Mouse (Mus musculus) lung, embryonic 14.5 days (tissue): ENCODE measurements around the gene Fgfr2. TPM values are rescaled to one million over a fixed set of nuclear protein-coding genes. Genes with fewer than 3 reads are reported as not detected.

Source experiments
- ATAC-seq: fragments of 200-750 bp; cut with Nextera tagmentation; 2 replicates; pipeline ENCODE4 v1.8.0; 2017; ENCODE audit warnings: mild to moderate bottlenecking, moderate TSS enrichment, moderate library complexity; ENCODE audit not compliant: insufficient read depth
- DNase-seq: peaks from one replicate; pipeline ENCODE4 v3.0.0-alpha.2; 2015
- H3K27ac ChIP-seq: fragments of 300-500 bp; sonication (generic); 2 replicates; pipeline ENCODE4 v1.5.1; 2014; ENCODE audit warnings: low read depth, mild to moderate bottlenecking, moderate library complexity
- H3K27me3 ChIP-seq: fragments of 300-500 bp; sonication (generic); 2 replicates; pipeline ENCODE4 v1.6.1; 2014; ENCODE audit warnings: low read length, control low read depth; ENCODE audit not compliant: insufficient read depth
- H3K36me3 ChIP-seq: fragments of 300-500 bp; sonication (generic); 2 replicates; pipeline ENCODE4 v1.6.1; 2014; ENCODE audit warnings: control low read depth; ENCODE audit not compliant: insufficient read depth
- H3K4me1 ChIP-seq: fragments of 300-500 bp; sonication (generic); 2 replicates; pipeline ENCODE4 v1.6.1; 2014; ENCODE audit warnings: antibody characterized with exemption, control low read depth; ENCODE audit not compliant: insufficient read depth
- H3K4me2 ChIP-seq: fragments of 300-500 bp; sonication (generic); 2 replicates; pipeline ENCODE4 v1.6.1; 2014; ENCODE audit warnings: mild to moderate bottlenecking
- H3K4me3 ChIP-seq: fragments of 300-500 bp; sonication (generic); 2 replicates; pipeline ENCODE4 v1.5.1; 2014; ENCODE audit warnings: low read depth, low read length
- H3K9ac ChIP-seq: fragments of 300-500 bp; sonication (generic); 2 replicates; pipeline ENCODE4 v1.6.1; 2014
- H3K9me3 ChIP-seq: fragments of 300-500 bp; sonication (generic); 2 replicates; pipeline ENCODE4 v1.6.1; 2016; ENCODE audit warnings: low read depth, low read length, control low read depth
- CTCF ChIP-seq: IDR thresholded peaks from 2 replicates; pipeline ENCODE4 v1.5.1; 2016; ENCODE audit warnings: antibody characterized with exemption, low read depth
- WGBS: fragments of 180-500 bp; shearing (Covaris S2); extraction: QIAGEN DNeasy Blood & Tissue Kit; methylation state at CpG from one replicate; pipeline ENCODE4 v1.1.7; 2014; 5-methylcytosine and 5-hydroxymethylcytosine counted together
- polyA plus RNA-seq: library from polyadenylated mRNA; unstranded; fragments of >200 nt; fragmentation: Nextera tagmentation; extraction: Ambion mirVana; gene quantifications from 2 replicates; pipeline ENCODE4 v1.2.1, GENCODE M21; 2014

Fgfr2 gene
- polyA plus RNA-seq, 1 experiment from 2014 or later = 179 TPM

DNA sequence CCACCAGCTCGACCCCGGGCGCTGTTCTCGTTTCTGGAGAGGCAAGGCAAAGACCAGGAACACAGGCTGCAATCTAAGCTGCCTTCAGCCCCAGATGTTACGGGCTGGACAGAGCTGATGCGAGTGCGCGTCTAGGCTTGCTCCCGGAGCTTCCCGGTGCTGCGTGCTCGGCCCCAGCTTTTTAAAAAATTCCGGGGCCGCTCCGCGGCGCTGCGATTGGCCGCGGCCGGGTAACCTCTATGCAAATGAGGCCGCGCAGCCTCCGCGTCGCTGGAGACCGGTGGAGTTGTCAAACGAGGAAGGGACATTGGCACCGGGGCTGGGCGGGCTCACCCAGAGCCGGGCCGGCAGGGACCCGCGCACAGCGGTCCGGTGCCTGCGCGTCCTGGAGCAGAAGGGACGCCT, 1569.4 kb downstream of the Fgfr2 start:
- Histone ChIP-seq H3K36me3 (no peaks in the 10 kb centered on the region), H3K27me3 (peaks cover 100% of the 10 kb centered on the region), H3K27ac (no peak overlapping the region), H3K4me1 (no peaks in the 10 kb centered on the region), H3K4me3 (peak overlapping the region; percentile 32), H3K9me3 (no peaks in the 10 kb centered on the region), H3K9ac (no peak overlapping the region), H3K4me2 (peak overlapping the region; percentile 59)
- no peak for TF ChIP-seq CTCF
- ATAC-seq (peak; percentile 63; the same call in 1 of the 2 replicates), DNase-seq (peak; percentile 52)
- 1% methylated on average over 38 of the region's 39 CpGs for WGBS

DNA sequence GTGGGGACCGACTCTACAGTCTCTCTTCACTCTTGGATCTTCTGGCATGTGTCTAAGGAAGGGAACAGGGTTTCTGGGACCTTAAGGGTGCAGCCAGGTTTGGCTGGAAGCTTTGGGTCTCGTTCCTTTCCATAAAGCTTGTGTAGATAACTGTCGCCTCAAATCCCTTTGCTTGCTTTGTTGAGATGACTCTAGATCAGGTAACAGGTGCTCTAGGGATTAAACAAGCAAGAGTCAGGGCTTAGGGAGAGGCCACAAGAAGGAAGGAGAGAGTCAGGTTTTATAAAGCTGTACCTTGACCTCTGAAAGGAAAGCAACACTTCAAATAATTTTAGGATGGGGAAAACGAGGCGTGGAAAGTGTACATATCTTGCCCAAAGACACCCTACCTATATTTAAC, 1570.4 kb downstream of the Fgfr2 start:
- TF ChIP-seq CTCF = no peak
- 3% methylated on average over 5 of the region's 5 CpGs for WGBS

DNA sequence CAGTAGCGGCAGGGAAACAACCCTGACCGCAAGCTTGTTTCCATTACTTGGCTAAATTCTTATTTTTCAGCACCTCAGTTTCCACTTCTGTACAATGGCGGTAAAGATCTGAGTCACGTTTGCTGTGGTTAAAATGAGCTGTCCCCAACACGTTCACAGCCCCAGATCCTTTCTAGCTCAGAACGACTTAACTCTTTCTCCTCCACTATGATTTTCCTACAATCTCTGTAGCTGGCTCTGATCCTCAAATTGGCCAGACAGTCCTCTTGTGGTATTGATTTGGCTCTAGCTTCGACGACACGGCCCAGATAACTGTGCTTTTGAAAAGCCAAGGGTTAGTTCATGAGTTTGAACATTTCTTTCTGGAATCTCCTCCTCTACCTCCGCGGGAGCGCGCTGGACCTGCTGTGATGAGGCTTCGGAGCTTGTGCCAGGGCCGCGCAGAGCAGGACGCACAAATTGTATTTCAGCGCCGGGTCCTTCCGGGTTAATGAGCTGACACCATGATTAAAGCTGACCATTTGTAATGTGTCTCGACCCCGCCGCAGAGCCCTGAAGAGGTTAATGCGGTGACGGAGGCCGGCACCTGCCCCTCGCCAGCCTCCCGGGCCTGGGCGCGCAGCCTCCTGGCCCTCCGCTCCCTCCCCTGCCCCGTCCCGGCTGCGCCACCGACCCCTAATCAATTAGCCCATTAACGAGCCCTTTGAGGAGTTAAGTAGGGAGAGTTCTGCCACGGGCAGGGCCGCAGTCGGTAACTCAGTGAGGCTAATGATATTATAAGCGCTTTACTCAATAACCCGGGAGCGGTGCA, 1571.0 kb downstream of the Fgfr2 start:
- no peak for DNase-seq

More for the DNA sequence above, 1570.4 kb downstream of the Fgfr2 start:
- no peak overlapping the region for H3K27ac ChIP-seq
- no peaks in the 10 kb centered on the region for H3K4me1 ChIP-seq
- DNase-seq (no peak), ATAC-seq (no peak)
- peaks cover 100% of the 10 kb centered on the region for H3K27me3 ChIP-seq
- H3K4me3 ChIP-seq = no peak overlapping the region
- no peak overlapping the region for H3K4me2 ChIP-seq
- H3K9ac ChIP-seq = no peak overlapping the region
- no peaks in the 10 kb centered on the region for H3K36me3 ChIP-seq
- no peaks in the 10 kb centered on the region for H3K9me3 ChIP-seq

DNA sequence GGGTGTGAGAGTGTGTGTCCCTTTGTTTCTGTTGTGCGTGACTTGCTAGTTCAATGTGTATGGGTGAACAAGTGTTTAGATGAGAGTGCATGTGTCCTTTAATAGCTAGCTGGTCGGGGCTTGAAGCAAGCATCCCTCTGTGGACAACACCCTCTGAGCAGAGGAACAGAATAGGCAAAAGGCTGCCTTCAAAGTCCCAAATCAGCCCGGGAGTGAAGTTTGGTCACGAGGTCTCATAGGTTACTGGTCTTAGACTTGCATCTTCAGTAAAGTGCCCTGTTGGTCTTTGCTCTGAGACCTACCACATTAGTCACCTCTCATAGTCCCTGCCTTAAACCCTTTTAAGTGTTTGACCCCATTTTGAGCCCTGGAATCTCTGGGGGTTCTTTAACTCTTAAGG, 1571.7 kb downstream of the Fgfr2 start:
- H3K4me1 ChIP-seq = no peaks in the 10 kb centered on the region
- peaks cover 100% of the 10 kb centered on the region for H3K27me3 ChIP-seq
- no peak overlapping the region for H3K27ac ChIP-seq
- H3K4me2 ChIP-seq = no peak overlapping the region
- H3K9ac ChIP-seq = no peak overlapping the region
- H3K4me3 ChIP-seq = no peak overlapping the region
- DNase-seq = no peak
- no peaks in the 10 kb centered on the region for H3K9me3 ChIP-seq
- no peak for TF ChIP-seq CTCF
- no peak for ATAC-seq
- 2% methylated on average over 4 of the region's 4 CpGs for WGBS
- H3K36me3 ChIP-seq = no peaks in the 10 kb centered on the region

More for the DNA sequence above, 1571.0 kb downstream of the Fgfr2 start:
- TF ChIP-seq CTCF = no peak
- no peaks in the 10 kb centered on the region for H3K9me3 ChIP-seq
- H3K4me3 ChIP-seq = no peak overlapping the region
- no peak overlapping the region for H3K9ac ChIP-seq
- H3K4me2 ChIP-seq = no peak overlapping the region
- ATAC-seq = no peak
- H3K27me3 ChIP-seq = peaks cover 100% of the 10 kb centered on the region
- WGBS = under 1% methylated on average over 42 of the region's 42 CpGs
- H3K4me1 ChIP-seq = no peaks in the 10 kb centered on the region
- H3K27ac ChIP-seq = no peak overlapping the region
- H3K36me3 ChIP-seq = no peaks in the 10 kb centered on the region

DNA sequence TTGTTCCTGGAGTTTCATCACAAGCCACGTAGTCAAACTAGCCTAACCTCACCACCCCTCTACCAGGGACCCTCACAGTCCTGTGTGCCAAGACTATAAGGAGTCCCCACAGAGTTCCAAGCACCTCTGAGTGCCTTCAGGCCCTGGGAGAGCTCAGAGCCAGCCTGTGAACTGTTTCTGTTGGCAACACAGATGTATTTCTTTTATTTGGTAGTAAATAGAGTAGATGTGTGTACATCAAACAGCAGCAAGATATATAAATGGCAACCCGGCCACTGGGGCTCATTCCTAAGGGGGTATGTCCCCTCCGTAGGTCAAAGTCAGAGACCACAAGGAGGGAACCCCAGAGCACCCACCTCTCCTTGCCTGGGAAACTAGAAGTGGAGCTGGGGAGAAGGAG, 1574.7 kb downstream of the Fgfr2 start, which contains the start of gene Hmx2:
Gene Hmx2, plus strand, starts transcription at position 301 of the 400 bp plus-strand sequence.
- DNase-seq (no peak), ATAC-seq (no peak)
- no peak within 1 kb of the TSS for H3K9ac ChIP-seq
- no peak within 1 kb of the TSS for H3K4me2 ChIP-seq
- H3K4me3 ChIP-seq = no peak within 1 kb of the TSS
- no peaks in the 10 kb centered on the region for H3K36me3 ChIP-seq
- peaks cover 100% of the 10 kb centered on the region for H3K27me3 ChIP-seq
- no peak within 1 kb of the TSS for H3K27ac ChIP-seq
- no peaks in the 10 kb centered on the region for H3K9me3 ChIP-seq
- no peak for TF ChIP-seq CTCF
- no peaks in the 10 kb centered on the region for H3K4me1 ChIP-seq
- WGBS = 5% methylated on average over 3 of the region's 3 CpGs

DNA sequence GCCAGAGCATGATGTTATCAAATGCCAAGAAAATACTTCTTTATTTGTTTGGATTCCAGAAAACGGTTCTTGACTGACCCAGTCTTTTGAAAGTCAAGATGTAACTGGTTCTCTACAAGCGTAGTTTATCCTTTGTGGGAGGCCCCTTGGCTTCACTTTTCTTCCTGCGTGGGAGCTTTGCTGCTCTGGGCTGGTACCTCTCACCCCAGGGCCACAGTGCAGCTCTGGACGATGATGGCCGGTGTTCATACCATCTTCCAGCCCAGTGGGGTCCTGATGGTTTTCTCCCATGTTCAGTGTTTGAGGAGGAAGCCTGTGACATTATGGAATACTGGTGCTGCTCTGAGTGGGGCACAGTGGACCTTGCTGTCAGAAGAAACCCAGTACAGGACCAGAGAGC, 1575.7 kb downstream of the Fgfr2 start:
- ATAC-seq (no peak), DNase-seq (no peak)
- no peaks in the 10 kb centered on the region for H3K9me3 ChIP-seq
- no peak overlapping the region for H3K27ac ChIP-seq
- H3K4me3 ChIP-seq = no peak overlapping the region
- 3% methylated on average over 5 of the region's 5 CpGs for WGBS
- no peak for TF ChIP-seq CTCF
- H3K36me3 ChIP-seq = no peaks in the 10 kb centered on the region
- H3K4me2 ChIP-seq = no peak overlapping the region
- 0 out of 2 replicates have a peak, but pooled peaks cover 3% of the 10 kb centered on the region for H3K4me1 ChIP-seq
- no peak overlapping the region for H3K9ac ChIP-seq
- H3K27me3 ChIP-seq = peaks cover 100% of the 10 kb centered on the region

DNA sequence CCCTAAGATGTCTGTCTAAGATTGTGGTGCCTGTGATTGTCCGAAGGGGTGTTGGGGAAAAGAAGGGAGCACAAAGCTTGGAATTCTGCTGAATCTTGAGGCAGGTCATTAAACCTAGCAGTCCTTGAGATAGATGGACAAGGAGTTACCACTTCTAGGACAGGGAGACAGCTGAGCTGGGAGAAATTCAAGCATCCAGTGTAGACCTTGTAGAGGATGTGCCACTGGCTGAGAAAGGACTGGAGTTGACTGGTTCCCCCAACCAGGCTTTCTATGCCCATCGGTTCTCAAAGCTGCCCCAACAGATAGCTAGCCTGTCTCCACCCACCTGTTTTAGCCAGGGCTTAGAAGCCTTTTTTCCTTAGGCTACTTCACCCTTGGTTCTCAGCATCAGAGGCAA, 1576.7 kb downstream of the Fgfr2 start:
- no peaks in the 10 kb centered on the region for H3K9me3 ChIP-seq
- DNase-seq = no peak
- no peak overlapping the region for H3K4me2 ChIP-seq
- H3K4me1 ChIP-seq = peaks cover 7% of the 10 kb centered on the region; the same call in 1 of the 2 replicates
- H3K27me3 ChIP-seq = peaks cover 100% of the 10 kb centered on the region
- H3K36me3 ChIP-seq = no peaks in the 10 kb centered on the region
- H3K9ac ChIP-seq = no peak overlapping the region
- no peak for ATAC-seq
- TF ChIP-seq CTCF = no peak
- no peak overlapping the region for H3K4me3 ChIP-seq
- WGBS = 8% methylated on average over 2 of the region's 2 CpGs
- no peak overlapping the region for H3K27ac ChIP-seq
